Mouse (Mus musculus) myocyte (in vitro differentiated cells): ENCODE data around the gene S100a2.

Experiments
- CEBPB ChIP-seq: IDR thresholded peaks from 2 replicates; pipeline ENCODE4 v1.6.1; 2011; ENCODE audit warnings: mild to moderate bottlenecking, moderate library complexity; ENCODE audit not compliant: poor library complexity, insufficient read depth, severe bottlenecking
- E2F4 ChIP-seq: IDR thresholded peaks from one replicate; pipeline ENCODE4 v1.6.1; 2011; ENCODE audit warnings: mild to moderate bottlenecking, control low read depth, moderate library complexity; ENCODE audit not compliant: insufficient read depth
- MAX ChIP-seq: IDR thresholded peaks from one replicate; pipeline ENCODE4 v1.6.1; 2011; ENCODE audit warnings: low read depth, mild to moderate bottlenecking, control low read depth
- MYOD1 ChIP-seq, 3 experiments: IDR thresholded peaks; one replicate each; pipeline ENCODE4 v1.6.1; 2011; ENCODE audit warnings: control low read depth in 2 of 3, low read depth in 2 of 3, mild to moderate bottlenecking in 2 of 3, moderate library complexity in 1 of 3; ENCODE audit not compliant: insufficient read length in 2 of 3, control insufficient read depth in 1 of 3
- MYOG ChIP-seq, 3 experiments: IDR thresholded peaks; one replicate each; pipeline ENCODE4 v1.6.1; 2011; ENCODE audit warnings: control low read depth in 2 of 3, low read depth in 2 of 3, mild to moderate bottlenecking in 2 of 3; ENCODE audit not compliant: insufficient read length in 2 of 3, control insufficient read depth in 1 of 3, insufficient read depth in 1 of 3
- POLR2A ChIP-seq: IDR thresholded peaks from one replicate; pipeline ENCODE4 v1.6.1; 2011; ENCODE audit warnings: low read depth, mild to moderate bottlenecking, control low read depth, moderate library complexity; ENCODE audit not compliant: insufficient read length
- POLR2AphosphoS2 ChIP-seq: IDR thresholded peaks from one replicate; pipeline ENCODE4 v1.6.1; 2011; ENCODE audit warnings: low read depth, control low read depth; ENCODE audit not compliant: insufficient read length
- REST ChIP-seq: IDR thresholded peaks from one replicate; pipeline ENCODE4 v1.6.1; 2011; ENCODE audit warnings: mild to moderate bottlenecking, control low read depth, moderate library complexity; ENCODE audit not compliant: insufficient read depth, insufficient read length
- TCF12 ChIP-seq: IDR thresholded peaks from one replicate; pipeline ENCODE4 v1.6.1; 2011; ENCODE audit warnings: mild to moderate bottlenecking, control low read depth; ENCODE audit not compliant: poor library complexity, insufficient read depth, severe bottlenecking
- TCF3 ChIP-seq: IDR thresholded peaks from one replicate; pipeline ENCODE4 v1.6.1; 2011; ENCODE audit warnings: low read depth, control low read depth; ENCODE audit not compliant: insufficient read length
- USF1 ChIP-seq: IDR thresholded peaks from one replicate; pipeline ENCODE4 v1.6.1; 2011; ENCODE audit warnings: low read depth, mild to moderate bottlenecking, control low read depth, moderate library complexity

- TF ChIP-seq POLR2A = no peak
- no peak for TF ChIP-seq USF1
- TF ChIP-seq POLR2AphosphoS2 = no peak
- TF ChIP-seq TCF3 = no peak
- TF ChIP-seq MAX = no peak
- TF ChIP-seq CEBPB = no peak
- no peak for TF ChIP-seq TCF12
- TF ChIP-seq MYOD1 (IDR thresholded peaks at IDR 0.05; ENCODE audit: control insufficient read depth in 1 of 3, insufficient read length in 2 of 3, low read depth in 2 of 3) = no peak
- no peak for TF ChIP-seq REST
- no peak for TF ChIP-seq E2F4
- no peak for TF ChIP-seq MYOG (IDR thresholded peaks at IDR 0.05; ENCODE audit: control insufficient read depth in 1 of 3, insufficient read depth in 1 of 3, insufficient read length in 2 of 3, low read depth in 2 of 3)
Observed at GRCm38 (mm10) chr3:90599401-90599800, 9.4 kb downstream of the S100a2 start.
